Mouse (Mus musculus) limb, embryonic 11.5 days (tissue): ENCODE measurements at regions not wholly inside any gene's neighbourhood (a gene's known extent, or its start where the extent isn't known, plus 50 kb on each side); places are given as distances from the start of the nearest gene placed in this dataset.

Source experiments
- ATAC-seq: fragments of 200-750 bp; cut with Nextera tagmentation; 2 replicates; pipeline ENCODE4 v1.8.0; 2017; ENCODE audit warnings: low read depth; ENCODE audit not compliant: insufficient number of reproducible peaks, low FRiP score, low TSS enrichment
- DNase-seq: peaks from one replicate; pipeline ENCODE4 v3.0.0-alpha.2; 2015; ENCODE audit warnings: low spot score
- H3K27ac ChIP-seq: fragments of 300-500 bp; sonication (generic); replicated peaks from 2 replicates; pipeline ENCODE4 v1.5.1; 2014; ENCODE audit warnings: low read depth, mild to moderate bottlenecking, low read length
- H3K27me3 ChIP-seq: fragments of 300-500 bp; sonication (generic); 2 replicates; pipeline ENCODE4 v1.6.1; 2014; ENCODE audit warnings: mild to moderate bottlenecking, low read length, mixed read lengths; ENCODE audit not compliant: control insufficient read depth, insufficient read depth
- H3K36me3 ChIP-seq: fragments of 300-500 bp; sonication (generic); 2 replicates; pipeline ENCODE4 v1.6.1; 2014; ENCODE audit warnings: mild to moderate bottlenecking, low read length, moderate library complexity, mixed read lengths; ENCODE audit not compliant: control insufficient read depth, insufficient read depth
- H3K4me1 ChIP-seq: fragments of 300-500 bp; sonication (generic); 2 replicates; pipeline ENCODE4 v1.6.1; 2014; ENCODE audit warnings: low read length, mixed read lengths; ENCODE audit not compliant: control insufficient read depth, insufficient read depth
- H3K4me2 ChIP-seq: fragments of 300-500 bp; sonication (generic); 2 replicates; pipeline ENCODE4 v1.6.1; 2014; ENCODE audit warnings: low read depth, mild to moderate bottlenecking, moderate library complexity; ENCODE audit not compliant: severe bottlenecking
- H3K4me3 ChIP-seq: fragments of 300-500 bp; sonication (generic); 2 replicates; pipeline ENCODE4 v1.5.1; 2014; ENCODE audit warnings: low read depth, low read length
- H3K9ac ChIP-seq: fragments of 300-500 bp; sonication (generic); 2 replicates; pipeline ENCODE4 v1.6.1; 2014; ENCODE audit warnings: mild to moderate bottlenecking, low read length
- H3K9me3 ChIP-seq: fragments of 300-500 bp; sonication (generic); 2 replicates; pipeline ENCODE4 v1.6.1; 2016; ENCODE audit warnings: low read length; ENCODE audit not compliant: control insufficient read depth
- WGBS: fragments of 180-500 bp; shearing (Covaris S2); extraction: QIAGEN DNeasy Blood & Tissue Kit; methylation state at CpG from one replicate; pipeline ENCODE4 v1.1.7; 2014; 5-methylcytosine and 5-hydroxymethylcytosine counted together

DNA sequence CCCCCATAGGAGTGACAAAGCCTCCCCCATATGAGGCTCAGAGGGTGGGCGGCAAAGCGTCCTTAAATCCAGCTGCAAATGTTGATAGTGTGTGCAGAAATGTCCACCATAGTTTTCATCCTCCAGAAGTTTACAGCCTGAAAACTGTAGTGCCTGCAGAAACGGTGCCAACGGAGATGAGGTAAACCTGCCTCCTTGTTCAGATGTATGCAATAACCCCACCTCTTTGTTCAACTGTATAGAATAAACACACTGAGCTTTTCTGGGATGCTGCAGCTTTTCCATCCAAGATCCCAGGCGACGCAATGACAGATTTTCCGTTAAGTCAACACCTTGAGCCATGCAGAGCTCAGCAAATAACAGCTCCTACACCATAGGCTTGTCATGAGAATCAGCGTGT, 57.3 kb upstream of the Cd180 start:
- no peak overlapping the region for H3K9ac ChIP-seq
- 90% methylated on average over 8 of the region's 8 CpGs for WGBS
- H3K4me1 ChIP-seq = no peaks in the 10 kb centered on the region
- no peak overlapping the region for H3K27ac ChIP-seq
- DNase-seq (peak; percentile 13), ATAC-seq (no peak)
- H3K9me3 ChIP-seq = no peaks in the 10 kb centered on the region
- H3K27me3 ChIP-seq = no peaks in the 10 kb centered on the region
- no peak overlapping the region for H3K4me2 ChIP-seq
- no peak overlapping the region for H3K4me3 ChIP-seq
- no peaks in the 10 kb centered on the region for H3K36me3 ChIP-seq

DNA sequence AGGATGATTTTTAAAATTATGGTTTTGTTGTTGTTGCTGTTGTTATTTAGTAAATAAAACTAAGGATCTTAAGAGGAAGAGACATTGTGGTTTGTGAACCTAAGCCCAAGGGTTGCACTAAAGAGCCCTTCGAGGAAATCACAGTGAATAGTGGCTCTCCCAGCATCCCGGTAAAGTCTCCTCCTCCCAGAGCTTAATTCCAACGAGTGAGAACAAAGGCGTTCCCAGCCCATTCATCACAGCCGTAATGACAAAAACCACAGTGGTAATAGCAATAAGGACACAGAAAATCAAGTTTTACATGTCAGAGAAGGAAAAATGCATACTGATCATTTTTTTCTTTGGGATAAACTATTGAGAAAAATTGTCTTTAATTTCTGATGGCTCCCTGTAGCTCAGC, 56.3 kb upstream of the Cd180 start:
- no peak for ATAC-seq
- Histone ChIP-seq H3K4me3 (no peak overlapping the region), H3K4me1 (no peaks in the 10 kb centered on the region), H3K36me3 (no peaks in the 10 kb centered on the region), H3K9ac (no peak overlapping the region), H3K27me3 (no peaks in the 10 kb centered on the region), H3K9me3 (no peaks in the 10 kb centered on the region), H3K27ac (no peak overlapping the region), H3K4me2 (no peak overlapping the region)
- DNase-seq = peak; percentile 15
- 28% methylated on average over 5 of the region's 5 CpGs for WGBS

DNA sequence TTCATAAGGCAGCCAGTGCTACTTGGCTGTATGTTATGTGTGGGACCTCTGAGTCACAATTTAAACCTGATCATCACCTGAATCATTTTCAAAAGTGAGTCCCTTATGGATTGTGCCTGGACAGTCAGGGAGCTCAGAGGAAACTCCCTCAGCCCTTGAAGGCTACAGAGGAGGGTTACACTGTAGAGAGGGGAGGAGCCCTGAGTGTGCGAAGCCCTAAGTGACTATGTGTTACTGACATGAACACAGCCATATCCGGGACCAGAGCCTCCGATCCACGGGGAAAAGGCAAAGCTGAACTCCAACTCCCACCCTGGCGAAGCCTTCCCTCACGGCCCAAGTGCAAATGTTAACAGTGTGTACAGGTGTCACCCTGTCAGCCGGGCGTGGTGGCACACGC, 53.7 kb upstream of the Cd180 start:
- 87% methylated on average over 9 of the region's 9 CpGs for WGBS
- Histone ChIP-seq H3K27me3 (no peaks in the 10 kb centered on the region), H3K27ac (no peak overlapping the region), H3K36me3 (no peaks in the 10 kb centered on the region), H3K4me3 (no peak overlapping the region), H3K9ac (no peak overlapping the region), H3K4me2 (no peak overlapping the region), H3K4me1 (peaks cover 4% of the 10 kb centered on the region; the same call in 1 of the 2 replicates), H3K9me3 (no peaks in the 10 kb centered on the region)
- ATAC-seq = no peak
- no peak for DNase-seq

DNA sequence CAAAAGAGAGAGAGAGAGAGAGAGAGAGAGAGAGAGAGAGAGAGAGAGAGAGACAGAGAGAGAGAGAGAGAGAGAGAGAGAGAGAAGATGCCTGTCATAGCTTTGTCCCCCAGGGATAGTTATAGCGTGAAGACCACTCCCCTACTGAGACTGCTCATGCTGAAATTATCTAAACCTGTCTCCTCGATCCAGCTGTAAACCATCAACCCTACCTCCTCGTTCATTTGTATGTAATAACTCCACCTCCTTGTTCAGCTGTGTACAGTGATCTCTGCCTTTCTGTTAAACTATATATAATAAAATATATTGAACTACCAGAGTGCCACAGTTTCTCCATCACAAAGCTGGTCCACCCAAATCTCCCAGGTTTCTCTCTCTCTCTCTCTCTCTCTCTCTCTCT, 53.2 kb upstream of the Cd180 start:
- H3K36me3 ChIP-seq = no peaks in the 10 kb centered on the region
- no peaks in the 10 kb centered on the region for H3K9me3 ChIP-seq
- H3K27me3 ChIP-seq = no peaks in the 10 kb centered on the region
- WGBS = 74% methylated on average over 3 of the region's 3 CpGs
- H3K4me2 ChIP-seq = no peak overlapping the region
- no peak overlapping the region for H3K9ac ChIP-seq
- peaks cover 4% of the 10 kb centered on the region; the same call in 1 of the 2 replicates for H3K4me1 ChIP-seq
- no peak overlapping the region for H3K4me3 ChIP-seq
- ATAC-seq = no peak
- DNase-seq = no peak
- no peak overlapping the region for H3K27ac ChIP-seq
